Mouse (Mus musculus): ENCODE results near the gene Hddc3.

The Hddc3 gene

GRCm38 (mm10) chr7:80398654-80399444 lies 55.9 kb downstream of the Hddc3 start:
- no peak for DNase-seq (ENCODE audit: low read depth, low spot score)

GRCm38 (mm10) chr7:80400099-80400498 lies 57.2 kb downstream of the Hddc3 start:
- DNase-seq (ENCODE audit: low read depth, low spot score) = no peak
